Comparison of ENCODE assay signal across 26 mouse cellular contexts in the genomic region with DNA sequence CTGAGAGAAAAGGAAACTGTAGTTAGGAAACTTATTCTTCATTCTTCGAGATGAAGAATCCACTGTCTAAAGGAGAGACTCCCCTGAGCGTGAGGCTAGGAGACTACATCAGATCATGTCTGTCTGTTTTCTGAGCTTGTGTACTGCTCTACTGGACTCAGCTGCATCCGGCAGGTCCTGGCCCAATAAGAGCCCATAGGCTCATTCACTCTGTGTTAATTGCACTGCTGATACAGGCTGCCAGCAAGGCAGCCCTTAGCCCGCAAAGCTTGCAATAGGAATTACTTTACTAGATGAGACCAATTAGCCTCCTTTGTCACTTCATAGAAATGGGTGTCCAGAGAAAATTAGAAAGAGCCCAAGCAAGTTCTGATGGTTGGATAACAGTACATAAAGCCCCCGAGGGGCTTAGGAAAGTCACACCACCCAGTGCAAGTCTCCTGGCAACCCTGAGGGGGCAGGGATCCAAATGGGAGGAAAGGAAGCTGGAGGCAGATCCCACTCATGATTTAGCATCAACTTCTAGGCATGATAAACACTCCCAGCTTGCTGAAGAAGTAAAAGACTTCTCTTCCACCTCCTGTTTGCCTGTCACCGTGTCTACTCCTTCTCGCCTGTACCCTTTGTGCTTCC.
DNase-seq lines count a peak whose midpoint lies in the region; ATAC-seq and TF ChIP-seq lines count a peak whose summit lies in the region.
"Had no signal": no experiment of that assay in that cellular context is flagged by ENCODE, and none has a peak within 500 bp of the region (broad histone marks: within the 10 kb centered on the region; RNA-seq: fewer than 3 reads in every experiment).

No protein-coding gene starts in this region.

- DNase-seq in forebrain, embryonic 11.5 days (ENCODE audit: low spot score): no peak
- no peak for DNase-seq in frontal cortex, postnatal 10 days (ENCODE audit: low spot score in 2 of 2)
- no peak for DNase-seq in layer of hippocampus, adult 2 months (ENCODE audit: low spot score in 2 of 2)
- DNase-seq in layer of hippocampus, adult 11-12 months (ENCODE audit: low spot score): no peak
- DNase-seq in urinary bladder, postnatal 14 days (ENCODE audit: low spot score): no peak
- DNase-seq: adrenal gland, adult 8-10 months; adrenal gland, postnatal 25 days; cerebellum, adult 11 months; cerebellum, adult 2 months; cerebellum, adult 9-11 months; cerebellum, postnatal 25 days; gastrocnemius, postnatal 25 days; heart, adult 18-20 months; heart, postnatal 14 days; heart, postnatal 4 days; kidney, adult 2 months had no signal

- H3K4me3 ChIP-seq in forebrain, embryonic 13.5 days: no peak overlapping the region
- H3K4me3 ChIP-seq in forebrain, embryonic 11.5 days (ENCODE audit: low read depth, low read length): no peak overlapping the region
- H3K4me3 ChIP-seq in layer of hippocampus, adult 2 months: no peak overlapping the region
- no peak overlapping the region for H3K4me3 ChIP-seq in forebrain, embryonic 16.5 days (replicated peaks; ENCODE audit: low read length)
- H3K4me3 ChIP-seq: embryonic facial prominence, embryonic 12.5 days; embryonic facial prominence, embryonic 15.5 days; heart, embryonic 10.5 days; heart, embryonic 13.5 days; hindbrain, embryonic 13.5 days had no signal

- H3K27me3 ChIP-seq in forebrain, embryonic 13.5 days: no peaks in the 10 kb centered on the region
- no peaks in the 10 kb centered on the region for H3K27me3 ChIP-seq in forebrain, embryonic 11.5 days (ENCODE audit: control insufficient read depth, insufficient read depth, low read length)
- no peaks in the 10 kb centered on the region for H3K27me3 ChIP-seq in forebrain, embryonic 16.5 days (replicated peaks; ENCODE audit: control insufficient read depth, insufficient read depth, low read length)
- H3K27me3 ChIP-seq: embryonic facial prominence, embryonic 12.5 days; embryonic facial prominence, embryonic 15.5 days; heart, embryonic 13.5 days; hindbrain, embryonic 13.5 days had no signal

- H3K9me3 ChIP-seq in forebrain, embryonic 13.5 days (replicated peaks): no peaks in the 10 kb centered on the region
- no peaks in the 10 kb centered on the region for H3K9me3 ChIP-seq in forebrain, embryonic 11.5 days (ENCODE audit: control insufficient read depth, low read length)
- H3K9me3 ChIP-seq in forebrain, embryonic 16.5 days (ENCODE audit: control insufficient read depth, low read length): no peaks in the 10 kb centered on the region
- H3K9me3 ChIP-seq: embryonic facial prominence, embryonic 12.5 days; embryonic facial prominence, embryonic 15.5 days; heart, embryonic 10.5 days; heart, embryonic 13.5 days; hindbrain, embryonic 13.5 days had no signal

- 51% methylated on average over 7 of the region's 7 CpGs for WGBS in forebrain, embryonic 13.5 days
- 72% methylated on average over 7 of the region's 7 CpGs for WGBS in forebrain, embryonic 11.5 days
- WGBS in forebrain, embryonic 16.5 days: 45% methylated on average over 7 of the region's 7 CpGs

- no peak overlapping the region for H3K4me2 ChIP-seq in forebrain, embryonic 13.5 days
- H3K4me2 ChIP-seq in forebrain, embryonic 11.5 days (ENCODE audit: low read depth, low read length, severe bottlenecking): no peak overlapping the region
- no peak overlapping the region for H3K4me2 ChIP-seq in forebrain, embryonic 16.5 days (ENCODE audit: low read length)
- H3K4me2 ChIP-seq: embryonic facial prominence, embryonic 12.5 days; embryonic facial prominence, embryonic 15.5 days; heart, embryonic 13.5 days; hindbrain, embryonic 13.5 days had no signal

- H3K9ac ChIP-seq in forebrain, embryonic 13.5 days: no peak overlapping the region
- no peak overlapping the region for H3K9ac ChIP-seq in forebrain, embryonic 11.5 days (ENCODE audit: low read length)
- H3K9ac ChIP-seq in forebrain, embryonic 16.5 days (replicated peaks; ENCODE audit: low read depth, low read length): no peak overlapping the region
- H3K9ac ChIP-seq: embryonic facial prominence, embryonic 12.5 days; embryonic facial prominence, embryonic 15.5 days; heart, embryonic 13.5 days; hindbrain, embryonic 13.5 days had no signal

- 0 out of 2 replicates have a peak, but pooled peaks have one; percentile 6 for TF ChIP-seq CTCF in layer of hippocampus, adult 2 months (conservative IDR thresholded peaks at IDR 0.05)

- no peak overlapping the region for H3K27ac ChIP-seq in forebrain, embryonic 13.5 days
- H3K27ac ChIP-seq in forebrain, embryonic 11.5 days (ENCODE audit: low read depth, low read length): no peak overlapping the region
- H3K27ac ChIP-seq in layer of hippocampus, adult 2 months: peak overlapping the region; percentile 80
- peak overlapping the region; percentile 1 for H3K27ac ChIP-seq in forebrain, embryonic 16.5 days (ENCODE audit: low read length)
- H3K27ac ChIP-seq: embryonic facial prominence, embryonic 12.5 days; embryonic facial prominence, embryonic 15.5 days; heart, embryonic 10.5 days; heart, embryonic 13.5 days; hindbrain, embryonic 13.5 days had no signal

- ATAC-seq in forebrain, embryonic 13.5 days: 0 out of 2 replicates have a peak, but pooled peaks have one; percentile 50
- ATAC-seq in forebrain, embryonic 11.5 days (replicated peaks; ENCODE audit: low FRiP score): no peak
- ATAC-seq in frontal cortex, adult (ENCODE audit: low TSS enrichment): peak; percentile 33; the same call in 1 of the 2 replicates
- ATAC-seq in forebrain, embryonic 16.5 days: peak; percentile 77
- ATAC-seq: activated CD4-positive, CD25-positive, alpha-beta regulatory T cell, adult 4 months; intestine, postnatal 0 days had no signal

- H3K36me3 ChIP-seq in forebrain, embryonic 13.5 days (ENCODE audit: poor library complexity, severe bottlenecking): no peaks in the 10 kb centered on the region
- no peaks in the 10 kb centered on the region for H3K36me3 ChIP-seq in forebrain, embryonic 11.5 days (ENCODE audit: control insufficient read depth, insufficient read depth, low read length)
- no peaks in the 10 kb centered on the region for H3K36me3 ChIP-seq in forebrain, embryonic 16.5 days (ENCODE audit: control insufficient read depth, insufficient read depth)
- H3K36me3 ChIP-seq: embryonic facial prominence, embryonic 12.5 days; embryonic facial prominence, embryonic 15.5 days; heart, embryonic 10.5 days; heart, embryonic 13.5 days; hindbrain, embryonic 13.5 days had no signal

- peaks cover 17% of the 10 kb centered on the region for H3K4me1 ChIP-seq in forebrain, embryonic 13.5 days
- no peaks in the 10 kb centered on the region for H3K4me1 ChIP-seq in forebrain, embryonic 11.5 days (replicated peaks; ENCODE audit: control insufficient read depth, insufficient read depth, low read length)
- H3K4me1 ChIP-seq in forebrain, embryonic 16.5 days (replicated peaks; ENCODE audit: control insufficient read depth, insufficient read depth, low read length): peaks cover 17% of the 10 kb centered on the region
- H3K4me1 ChIP-seq: embryonic facial prominence, embryonic 12.5 days; embryonic facial prominence, embryonic 15.5 days; heart, embryonic 10.5 days; heart, embryonic 13.5 days had no signal

Comparison
In these comparisons a context has a peak if more than half of its experiments do, and no peak if none do; other contexts are left out.
1. H3K27ac ChIP-seq: peak in layer of hippocampus, adult 2 months (single experiment) and forebrain, embryonic 16.5 days (single experiment); none in forebrain, embryonic 13.5 days (single experiment) and forebrain, embryonic 11.5 days (single experiment).